Mouse (Mus musculus) kidney, adult 2 months (tissue): ENCODE results near the gene AW549877. TPM values are rescaled to one million over a fixed set of nuclear protein-coding genes. Genes with fewer than 3 reads are reported as not detected.

Experiments
- DNase-seq: peaks from one replicate; pipeline ENCODE4 v3.0.0; 2021
- H3K27ac ChIP-seq: fragments of 200-500 bp; 2 replicates; pipeline ENCODE4 v1.5.1; 2012; ENCODE audit warnings: low read depth, low read length, control low read depth, inconsistent platforms; ENCODE audit not compliant: insufficient read depth
- H3K27me3 ChIP-seq: fragments of 200-500 bp; replicated peaks from 2 replicates; pipeline ENCODE4 v1.6.1; 2012; ENCODE audit warnings: mild to moderate bottlenecking, moderate library complexity, low read length, inconsistent platforms; ENCODE audit not compliant: control insufficient read depth, insufficient read depth
- H3K36me3 ChIP-seq: fragments of 200-500 bp; 2 replicates; pipeline ENCODE4 v1.6.1; 2012; ENCODE audit warnings: mild to moderate bottlenecking, moderate library complexity, low read length, inconsistent platforms; ENCODE audit not compliant: control insufficient read depth, insufficient read depth
- H3K4me1 ChIP-seq: fragments of 200-500 bp; 2 replicates; pipeline ENCODE4 v1.6.1; 2011; ENCODE audit warnings: low read length; ENCODE audit not compliant: control insufficient read depth, insufficient read depth
- H3K4me3 ChIP-seq: fragments of 200-500 bp; 2 replicates; pipeline ENCODE4 v1.5.1; 2011; ENCODE audit warnings: mild to moderate bottlenecking, low read depth, low read length, control low read depth; ENCODE audit not compliant: insufficient read depth
- CTCF ChIP-seq: fragments of 200-500 bp; conservative IDR thresholded peaks from 2 replicates; pipeline ENCODE4 v1.5.1; 2011; ENCODE audit warnings: low read depth, mild to moderate bottlenecking, control low read depth, low read length, moderate library complexity, mixed read lengths; ENCODE audit not compliant: insufficient read depth, insufficient read length
- POLR2A ChIP-seq: fragments of 200-500 bp; IDR thresholded peaks from one replicate; pipeline ENCODE4 v1.6.1; 2011; ENCODE audit warnings: low read depth, low read length, control low read depth
- WGBS: fragments of 180-500 bp; shearing (Covaris S2); methylation state at CpG from one replicate; pipeline ENCODE4 v1.1.7; 2018; 5-methylcytosine and 5-hydroxymethylcytosine counted together
- polyA plus RNA-seq: library from polyadenylated mRNA; depleted of rRNA; stranded (reverse); fragments of >200 nt; gene quantifications from 2 replicates; pipeline ENCODE4 v1.2.3, GENCODE M21; 2012

The AW549877 gene
- polyA plus RNA-seq, 1 experiment = 20.5 TPM

GRCm38 (mm10) chr15:4013873-4014272, 18.3 kb upstream of the AW549877 start:
- H3K4me1 ChIP-seq = no peaks in the 10 kb centered on the region
- H3K4me3 ChIP-seq = no peak overlapping the region
- H3K36me3 ChIP-seq = no peaks in the 10 kb centered on the region
- H3K27ac ChIP-seq = no peak overlapping the region
- TF ChIP-seq POLR2A (no peak), CTCF (no peak)
- no peak for DNase-seq
- no peaks in the 10 kb centered on the region for H3K27me3 ChIP-seq
- WGBS = 78% methylated on average over 2 of the region's 2 CpGs

GRCm38 (mm10) chr15:4000536-4000935, 5.0 kb upstream of the AW549877 start:
- H3K36me3 ChIP-seq = no peaks in the 10 kb centered on the region
- DNase-seq = no peak
- H3K27ac ChIP-seq = no peak overlapping the region
- no peak overlapping the region for H3K4me3 ChIP-seq
- H3K4me1 ChIP-seq = no peaks in the 10 kb centered on the region; the same call in 1 of the 2 replicates
- 78% methylated on average over 2 of the region's 2 CpGs for WGBS
- no peak for TF ChIP-seq POLR2A
- TF ChIP-seq CTCF = no peak
- no peaks in the 10 kb centered on the region for H3K27me3 ChIP-seq

DNA sequence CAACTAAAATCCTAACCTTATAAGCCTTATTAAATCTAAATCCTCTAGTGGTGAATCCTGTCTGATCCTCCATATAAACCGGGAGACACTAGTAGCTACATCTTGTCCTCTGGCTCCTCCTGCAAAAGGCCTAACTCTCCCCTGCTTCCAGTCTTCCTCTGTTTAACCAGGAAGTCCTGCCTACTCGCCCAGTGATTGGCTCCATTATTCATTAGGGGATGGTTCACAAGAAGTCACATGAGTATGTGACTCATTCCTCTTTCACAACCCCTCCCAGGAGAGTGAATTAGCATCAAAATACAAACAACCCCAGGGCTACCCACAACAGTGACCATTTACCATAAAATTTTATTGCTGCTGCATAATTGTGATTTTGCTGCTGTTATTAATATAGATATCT, 3.6 kb upstream of the AW549877 start:
- Histone ChIP-seq H3K27ac (no peak overlapping the region), H3K36me3 (no peaks in the 10 kb centered on the region), H3K4me1 (no peaks in the 10 kb centered on the region; the same call in 1 of the 2 replicates), H3K4me3 (no peak overlapping the region), H3K27me3 (no peaks in the 10 kb centered on the region)
- DNase-seq = no peak
- TF ChIP-seq CTCF (no peak), POLR2A (no peak)
- 73% methylated on average over 2 of the region's 2 CpGs for WGBS

- H3K27me3 ChIP-seq = no peaks in the 10 kb centered on the region
- TF ChIP-seq POLR2A = no peak
- no peak for TF ChIP-seq CTCF
- no peaks in the 10 kb centered on the region; the same call in 1 of the 2 replicates for H3K4me1 ChIP-seq
- DNase-seq = no peak
- peak overlapping the region; percentile 66 for H3K4me3 ChIP-seq
- H3K27ac ChIP-seq = peak overlapping the region; percentile 99
- 11% methylated on average over 14 of the region's 14 CpGs for WGBS
- H3K36me3 ChIP-seq = peaks cover 3% of the 10 kb centered on the region
Measured at GRCm38 (mm10) chr15:3996267-3997010, 895 bp upstream of the AW549877 start.

DNA sequence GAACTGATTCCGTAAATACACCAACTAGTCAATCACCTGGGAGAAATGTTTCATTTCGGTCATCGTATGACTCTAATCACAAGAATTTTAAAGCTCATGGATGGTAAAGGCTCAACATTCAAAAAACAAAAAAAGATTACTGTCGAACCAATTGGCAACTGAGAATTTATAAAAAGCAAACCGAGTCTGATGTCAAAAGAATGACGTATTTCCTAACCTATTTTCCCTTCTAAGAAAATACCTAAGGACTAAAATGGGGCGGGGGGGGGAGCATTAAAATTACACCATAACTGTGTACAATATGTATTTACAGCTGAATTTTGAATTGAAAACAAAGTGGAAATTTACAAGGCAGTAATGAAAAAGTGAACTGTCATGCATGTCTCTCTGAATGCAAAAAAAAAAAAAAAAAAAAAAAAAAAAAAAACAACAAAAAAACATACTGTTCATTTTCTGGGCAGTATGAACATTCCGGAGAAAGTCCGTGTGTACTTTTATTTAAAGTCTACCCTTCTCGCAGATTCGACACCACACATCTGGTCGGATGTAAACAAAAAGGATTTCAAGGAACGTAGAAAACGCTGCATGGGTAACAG, 594 bp downstream of the AW549877 start:
- Histone ChIP-seq H3K27ac (peak overlapping the region; percentile 95), H3K27me3 (no peaks in the 10 kb centered on the region), H3K36me3 (peaks cover 9% of the 10 kb centered on the region), H3K4me1 (no peaks in the 10 kb centered on the region; the same call in 1 of the 2 replicates), H3K4me3 (peak overlapping the region; percentile 77)
- 13% methylated on average over 14 of the region's 14 CpGs for WGBS
- DNase-seq = no peak
- TF ChIP-seq POLR2A = no peak
- TF ChIP-seq CTCF = no peak

- TF ChIP-seq CTCF = no peak
- no peak for TF ChIP-seq POLR2A
- Histone ChIP-seq H3K36me3 (peaks cover 26% of the 10 kb centered on the region), H3K27ac (no peak overlapping the region), H3K27me3 (no peaks in the 10 kb centered on the region), H3K4me1 (no peaks in the 10 kb centered on the region), H3K4me3 (no peak overlapping the region)
- peak; percentile 56 for DNase-seq
- whole genome bisulfite sequencing = 74% methylated on average over 2 of the region's 2 CpGs
Measured at GRCm38 (mm10) chr15:3987981-3988380, 7.6 kb downstream of the AW549877 start.

- 75% methylated on average over 2 of the region's 2 CpGs for WGBS
- no peak overlapping the region for H3K4me3 ChIP-seq
- H3K27me3 ChIP-seq = no peaks in the 10 kb centered on the region
- DNase-seq = no peak
- H3K27ac ChIP-seq = no peak overlapping the region
- 0 out of 2 replicates have a peak, but pooled peaks cover under 1% of the 10 kb centered on the region for H3K4me1 ChIP-seq
- TF ChIP-seq POLR2A (no peak), CTCF (no peak)
- peaks cover 21% of the 10 kb centered on the region for H3K36me3 ChIP-seq
Measured at GRCm38 (mm10) chr15:3984876-3985275, 10.7 kb downstream of the AW549877 start.
